Mouse (Mus musculus) liver, adult (tissue): ENCODE measurements around the gene Glrx2.

Source experiments
- GATA4 ChIP-seq: IDR thresholded peaks from 2 replicates; pipeline ENCODE4 v1.6.1; 2014; ENCODE audit warnings: mild to moderate bottlenecking, low read length; ENCODE audit not compliant: insufficient replicate concordance

Glrx2 gene

DNA sequence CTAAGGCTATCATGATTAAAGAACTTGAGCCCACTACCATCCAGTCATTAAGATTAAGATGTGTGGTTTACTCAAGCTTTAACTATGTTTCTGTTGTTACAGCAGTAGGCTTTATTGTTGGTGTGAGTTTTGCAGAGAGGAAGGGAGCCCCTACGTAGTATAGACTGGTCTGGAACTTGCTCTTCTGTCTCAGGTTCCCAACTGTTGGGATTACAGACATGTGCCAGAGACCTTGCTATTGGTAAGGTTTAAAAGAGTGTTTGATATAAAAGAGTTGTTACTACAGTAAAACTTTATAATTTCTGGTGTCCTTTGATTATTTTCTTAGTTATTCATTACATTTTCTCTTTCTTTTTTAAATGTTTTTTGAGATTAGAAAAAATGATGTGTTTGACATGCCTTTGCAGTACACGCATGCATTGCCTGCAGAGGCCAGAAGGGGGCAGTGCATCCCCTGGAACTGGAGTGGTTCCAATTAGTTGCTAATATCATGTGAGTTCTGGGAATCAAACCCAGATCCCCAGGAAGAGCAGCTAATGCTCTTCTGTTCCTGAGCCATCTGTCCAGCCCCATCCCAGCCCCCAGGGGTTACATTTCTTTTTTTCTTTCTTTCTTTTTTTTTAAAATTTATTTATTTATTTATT lies 72.6 kb downstream of the Glrx2 start:
- TF ChIP-seq GATA4 = no peak
